Mouse (Mus musculus) neural tube, embryonic 13.5 days (tissue): ENCODE data around the gene Clasrp. TPM values are rescaled to one million over a fixed set of nuclear protein-coding genes. Genes with fewer than 3 reads are reported as not detected.

ENCODE experiments used
- ATAC-seq: fragments of 200-750 bp; cut with Nextera tagmentation; 2 replicates; pipeline ENCODE4 v1.8.0; 2017; ENCODE audit warnings: low read depth, mild to moderate bottlenecking, moderate TSS enrichment, moderate library complexity
- H3K27ac ChIP-seq: fragments of 300-500 bp; sonication (generic); replicated peaks from 2 replicates; pipeline ENCODE4 v1.5.1; 2015; ENCODE audit warnings: moderate library complexity, mild to moderate bottlenecking, inconsistent platforms
- H3K27me3 ChIP-seq: fragments of 300-500 bp; sonication (generic); 2 replicates; pipeline ENCODE4 v1.6.1; 2015; ENCODE audit warnings: mild to moderate bottlenecking, inconsistent platforms
- H3K36me3 ChIP-seq: fragments of 300-500 bp; sonication (generic); 2 replicates; pipeline ENCODE4 v1.6.1; 2015; ENCODE audit warnings: mild to moderate bottlenecking, inconsistent platforms
- H3K4me1 ChIP-seq: fragments of 300-500 bp; sonication (generic); replicated peaks from 2 replicates; pipeline ENCODE4 v1.6.1; 2015; ENCODE audit warnings: inconsistent platforms
- H3K4me2 ChIP-seq: fragments of 300-500 bp; sonication (generic); 2 replicates; pipeline ENCODE4 v1.6.1; 2015; ENCODE audit warnings: inconsistent platforms, mild to moderate bottlenecking, moderate library complexity
- H3K4me3 ChIP-seq: fragments of 300-500 bp; sonication (generic); 2 replicates; pipeline ENCODE4 v1.5.1; 2015; ENCODE audit warnings: mild to moderate bottlenecking, inconsistent platforms
- H3K9ac ChIP-seq: fragments of 300-500 bp; sonication (generic); 2 replicates; pipeline ENCODE4 v1.6.1; 2015; ENCODE audit warnings: moderate library complexity, mild to moderate bottlenecking, inconsistent platforms
- H3K9me3 ChIP-seq: fragments of 300-500 bp; sonication (generic); 2 replicates; pipeline ENCODE4 v1.6.1; 2016; ENCODE audit warnings: inconsistent platforms
- WGBS: fragments of 180-500 bp; shearing (Covaris S2); methylation state at CpG from one replicate; pipeline ENCODE4 v1.1.7; 2015; 5-methylcytosine and 5-hydroxymethylcytosine counted together
- polyA plus RNA-seq: library from polyadenylated mRNA; unstranded; fragments of >200 nt; fragmentation: Nextera tagmentation; extraction: Ambion mirVana; gene quantifications from 2 replicates; pipeline ENCODE4 v1.2.1, GENCODE M21; 2015

Clasrp gene
- polyA plus RNA-seq, 1 experiment from 2014 or later, result 61.6 TPM

- Histone ChIP-seq H3K4me1 (peaks cover 38% of the 10 kb centered on the region), H3K4me2 (no peak overlapping the region), H3K36me3 (peaks cover 16% of the 10 kb centered on the region), H3K27me3 (peaks cover 61% of the 10 kb centered on the region), H3K27ac (no peak overlapping the region), H3K9me3 (no peaks in the 10 kb centered on the region), H3K4me3 (no peak overlapping the region), H3K9ac (no peak overlapping the region)
- no peak for ATAC-seq
- WGBS, result 57% methylated on average over 3 of the region's 3 CpGs
Observed at GRCm38 (mm10) chr7:19575559-19575958, 28.7 kb downstream of the Clasrp start.

GRCm38 (mm10) chr7:19573776-19574140, 30.5 kb downstream of the Clasrp start:
- Histone ChIP-seq H3K27ac (peak overlapping the region; percentile 79; the same call in 1 of the 2 replicates), H3K9me3 (no peaks in the 10 kb centered on the region), H3K4me2 (peak overlapping the region; percentile 78), H3K36me3 (peaks cover 17% of the 10 kb centered on the region), H3K4me3 (peak overlapping the region; percentile 67), H3K9ac (peak overlapping the region; percentile 84), H3K4me1 (peaks cover 38% of the 10 kb centered on the region), H3K27me3 (peaks cover 43% of the 10 kb centered on the region)
- peak; percentile 37; the same call in 1 of the 2 replicates for ATAC-seq
- WGBS, result 26% methylated on average over 16 of the region's 16 CpGs

GRCm38 (mm10) chr7:19572926-19573775, 31.1 kb downstream of the Clasrp start:
- Histone ChIP-seq H3K36me3 (peaks cover 22% of the 10 kb centered on the region), H3K4me1 (peaks cover 38% of the 10 kb centered on the region), H3K9me3 (no peaks in the 10 kb centered on the region), H3K27me3 (peaks cover 37% of the 10 kb centered on the region), H3K27ac (peak overlapping the region; percentile 79), H3K4me3 (peak overlapping the region; percentile 67), H3K4me2 (peak overlapping the region; percentile 78), H3K9ac (peak overlapping the region; percentile 84)
- peak; percentile 82 for ATAC-seq
- under 1% methylated on average over 52 of the region's 53 CpGs for WGBS

- no peak for ATAC-seq
- Histone ChIP-seq H3K9me3 (no peaks in the 10 kb centered on the region), H3K4me3 (no peak overlapping the region), H3K4me1 (peaks cover 26% of the 10 kb centered on the region), H3K4me2 (no peak overlapping the region), H3K27me3 (peaks cover 2% of the 10 kb centered on the region), H3K27ac (no peak overlapping the region), H3K9ac (no peak overlapping the region), H3K36me3 (peaks cover 39% of the 10 kb centered on the region)
- 85% methylated on average over 3 of the region's 3 CpGs for WGBS
Observed at GRCm38 (mm10) chr7:19569647-19570046, 34.6 kb downstream of the Clasrp start.

GRCm38 (mm10) chr7:19567426-19567825, 36.9 kb downstream of the Clasrp start:
- H3K27ac ChIP-seq, result no peak overlapping the region
- H3K4me2 ChIP-seq, result no peak overlapping the region
- peaks cover 24% of the 10 kb centered on the region for H3K4me1 ChIP-seq
- H3K9ac ChIP-seq, result no peak overlapping the region
- ATAC-seq, result no peak
- H3K36me3 ChIP-seq, result peaks cover 46% of the 10 kb centered on the region
- no peak overlapping the region for H3K4me3 ChIP-seq
- WGBS, result 96% methylated on average over 8 of the region's 8 CpGs
- no peaks in the 10 kb centered on the region for H3K9me3 ChIP-seq
- H3K27me3 ChIP-seq, result no peaks in the 10 kb centered on the region

GRCm38 (mm10) chr7:19565803-19566202, 38.5 kb downstream of the Clasrp start:
- Histone ChIP-seq H3K36me3 (peaks cover 42% of the 10 kb centered on the region), H3K9me3 (no peaks in the 10 kb centered on the region), H3K4me2 (no peak overlapping the region), H3K4me1 (peaks cover 18% of the 10 kb centered on the region), H3K9ac (no peak overlapping the region), H3K27ac (no peak overlapping the region), H3K4me3 (no peak overlapping the region), H3K27me3 (no peaks in the 10 kb centered on the region)
- 90% methylated on average over 2 of the region's 2 CpGs for WGBS
- ATAC-seq, result no peak

GRCm38 (mm10) chr7:19564455-19564854, 39.8 kb downstream of the Clasrp start:
- ATAC-seq, result no peak
- Histone ChIP-seq H3K9me3 (no peaks in the 10 kb centered on the region), H3K4me2 (no peak overlapping the region), H3K27me3 (no peaks in the 10 kb centered on the region), H3K4me1 (peaks cover 32% of the 10 kb centered on the region), H3K36me3 (peaks cover 36% of the 10 kb centered on the region), H3K4me3 (no peak overlapping the region), H3K27ac (no peak overlapping the region), H3K9ac (no peak overlapping the region)
- 92% methylated on average over 4 of the region's 4 CpGs for WGBS

GRCm38 (mm10) chr7:19563884-19564283, 40.4 kb downstream of the Clasrp start:
- Histone ChIP-seq H3K4me1 (peaks cover 38% of the 10 kb centered on the region), H3K4me2 (peak overlapping the region; percentile 100; the same call in 1 of the 2 replicates), H3K27ac (no peak overlapping the region), H3K4me3 (no peak overlapping the region), H3K9ac (no peak overlapping the region), H3K27me3 (no peaks in the 10 kb centered on the region), H3K36me3 (peaks cover 30% of the 10 kb centered on the region), H3K9me3 (no peaks in the 10 kb centered on the region)
- WGBS, result 94% methylated on average over 3 of the region's 3 CpGs
- ATAC-seq, result no peak

GRCm38 (mm10) chr7:19562643-19563410, 41.5 kb downstream of the Clasrp start, which contains the start of gene Ppp1r37:
Ppp1r37 (minus strand) TSS chr7:19563076.
- H3K4me1 ChIP-seq, result peaks cover 48% of the 10 kb centered on the region
- 3% methylated on average over 19 of the region's 19 CpGs for WGBS
- H3K27ac ChIP-seq, result peak within 1 kb of the TSS; percentile 90
- H3K4me3 ChIP-seq, result peak within 1 kb of the TSS; percentile 82
- no peaks in the 10 kb centered on the region for H3K27me3 ChIP-seq
- H3K36me3 ChIP-seq, result peaks cover 24% of the 10 kb centered on the region
- no peaks in the 10 kb centered on the region for H3K9me3 ChIP-seq
- ATAC-seq, result peak; percentile 45
- H3K9ac ChIP-seq, result peak within 1 kb of the TSS; percentile 90
- peak within 1 kb of the TSS; percentile 100 for H3K4me2 ChIP-seq

- H3K9me3 ChIP-seq, result no peaks in the 10 kb centered on the region
- peak overlapping the region; percentile 82 for H3K4me3 ChIP-seq
- peak overlapping the region; percentile 90 for H3K9ac ChIP-seq
- H3K27me3 ChIP-seq, result no peaks in the 10 kb centered on the region
- H3K27ac ChIP-seq, result peak overlapping the region; percentile 90
- H3K4me2 ChIP-seq, result peak overlapping the region; percentile 100
- peaks cover 19% of the 10 kb centered on the region for H3K36me3 ChIP-seq
- WGBS, result under 1% methylated on average over 102 of the region's 102 CpGs
- peaks cover 56% of the 10 kb centered on the region for H3K4me1 ChIP-seq
- peak; percentile 87 for ATAC-seq
Observed at GRCm38 (mm10) chr7:19561765-19562642, 42.3 kb downstream of the Clasrp start.

GRCm38 (mm10) chr7:19561431-19561764, 42.9 kb downstream of the Clasrp start:
- no peaks in the 10 kb centered on the region for H3K27me3 ChIP-seq
- H3K4me1 ChIP-seq, result peaks cover 60% of the 10 kb centered on the region
- peak overlapping the region; percentile 90 for H3K9ac ChIP-seq
- no peaks in the 10 kb centered on the region for H3K9me3 ChIP-seq
- peak overlapping the region; percentile 100 for H3K4me2 ChIP-seq
- peak overlapping the region; percentile 90 for H3K27ac ChIP-seq
- peak overlapping the region; percentile 82 for H3K4me3 ChIP-seq
- H3K36me3 ChIP-seq, result peaks cover 19% of the 10 kb centered on the region
- WGBS, result 2% methylated on average over 11 of the region's 11 CpGs
- peak; percentile 0; the same call in 1 of the 2 replicates for ATAC-seq
